In the genomic region with DNA sequence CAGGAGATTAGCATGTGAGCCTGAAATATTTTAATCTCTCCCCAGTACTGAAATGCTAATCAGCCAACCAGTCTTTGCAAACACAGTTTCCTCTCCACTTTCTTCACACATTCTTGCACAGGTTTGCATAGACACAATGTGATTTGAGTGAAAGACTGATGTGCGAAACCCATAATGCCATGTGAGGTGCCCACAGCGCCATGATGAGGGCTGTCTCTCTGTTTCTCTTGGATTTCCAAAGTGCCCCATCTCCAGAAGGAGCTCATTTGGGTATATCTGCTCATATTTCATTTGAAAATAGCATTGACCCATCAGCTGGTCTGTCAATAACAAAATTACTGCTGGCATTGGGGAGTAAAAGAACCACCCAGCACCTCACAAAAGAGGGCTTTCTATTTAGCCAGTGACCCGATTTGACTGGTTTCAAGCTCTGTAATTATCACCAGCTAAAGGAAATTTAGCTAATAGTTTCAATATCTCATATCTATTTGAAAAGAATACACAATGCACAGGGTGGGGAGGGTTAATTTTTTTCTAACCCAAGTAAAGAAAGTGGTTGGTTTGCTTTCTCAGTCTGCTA, we compare ENCODE assay signal across 18 mouse cellular contexts. TPM values are rescaled to one million over a fixed set of nuclear protein-coding genes. Genes with fewer than 3 reads are reported as not detected.
DNase-seq lines count a peak whose midpoint lies in the region; ATAC-seq and TF ChIP-seq lines count a peak whose summit lies in the region.
"Had no signal": no experiment of that assay in that cellular context is flagged by ENCODE, and none has a peak within 500 bp of the region (broad histone marks: within the 10 kb centered on the region; RNA-seq: fewer than 3 reads in every experiment).

No protein-coding gene starts in this region.

- no peaks in the 10 kb centered on the region for H3K36me3 ChIP-seq in heart, embryonic 11.5 days (ENCODE audit: control insufficient read depth, insufficient read depth, low read length)
- H3K36me3 ChIP-seq in liver, embryonic 12.5 days: no peaks in the 10 kb centered on the region
- H3K36me3 ChIP-seq: embryonic facial prominence, embryonic 12.5 days; hindbrain, embryonic 13.5 days had no signal

- no peak for TF ChIP-seq CTCF in cortical plate, adult 2 months (IDR thresholded peaks at IDR 0.05; ENCODE audit: extremely low read depth, insufficient read depth, low read length)

- WGBS in heart, embryonic 11.5 days (ENCODE audit: insufficient replicate concordance): 85% methylated on average over 3 of the region's 3 CpGs
- WGBS in liver, embryonic 12.5 days (ENCODE audit: insufficient replicate concordance): 79% methylated on average over 3 of the region's 3 CpGs

- ATAC-seq in heart, embryonic 11.5 days (replicated peaks; ENCODE audit: insufficient number of reproducible peaks, low FRiP score, low TSS enrichment): no peak
- no peak for ATAC-seq in liver, embryonic 12.5 days
- ATAC-seq: hindbrain, postnatal 0 days had no signal

- no peak overlapping the region for H3K27ac ChIP-seq in heart, embryonic 11.5 days (ENCODE audit: low read depth, low read length)
- H3K27ac ChIP-seq in liver, embryonic 12.5 days: peak overlapping the region; percentile 27; the same call in 1 of the 2 replicates
- H3K27ac ChIP-seq in cortical plate, adult 2 months (ENCODE audit: insufficient read depth, low read length): 0 out of 2 replicates have a peak overlapping the region, but pooled peaks have one; percentile 15
- H3K27ac ChIP-seq: embryonic facial prominence, embryonic 12.5 days; hindbrain, embryonic 13.5 days; hindbrain, postnatal 0 days had no signal

- H3K4me2 ChIP-seq in heart, embryonic 11.5 days: no peak overlapping the region
- H3K4me2 ChIP-seq in liver, embryonic 12.5 days: no peak overlapping the region
- H3K4me2 ChIP-seq: embryonic facial prominence, embryonic 12.5 days; hindbrain, embryonic 13.5 days had no signal

- no peaks in the 10 kb centered on the region for H3K9me3 ChIP-seq in heart, embryonic 11.5 days (replicated peaks; ENCODE audit: control insufficient read depth, low read length)
- H3K9me3 ChIP-seq in liver, embryonic 12.5 days (replicated peaks): no peaks in the 10 kb centered on the region
- H3K9me3 ChIP-seq: embryonic facial prominence, embryonic 12.5 days; hindbrain, embryonic 13.5 days had no signal

- no peak overlapping the region for H3K4me3 ChIP-seq in heart, embryonic 11.5 days (ENCODE audit: low read depth, low read length)
- no peak overlapping the region for H3K4me3 ChIP-seq in liver, embryonic 12.5 days
- no peak overlapping the region for H3K4me3 ChIP-seq in cortical plate, adult 2 months (ENCODE audit: insufficient read depth, low read length)
- H3K4me3 ChIP-seq: embryonic facial prominence, embryonic 12.5 days; hindbrain, embryonic 13.5 days had no signal

- peak; percentile 56 for DNase-seq in heart, adult 11 months
- no peak for DNase-seq in liver
- peak; percentile 62 for DNase-seq in retina, embryonic 14.5 days (ENCODE audit: low spot score)
- DNase-seq in spleen, postnatal 4 days (ENCODE audit: low spot score in 2 of 2): no peak
- DNase-seq in right cerebral cortex, postnatal 36 days (ENCODE audit: low spot score in 2 of 2): no peak
- DNase-seq: adrenal gland, adult 8-10 months; adrenal gland, postnatal 36 days; cerebellum, adult 11 months; cerebellum, adult 8-10 months; cerebellum, postnatal 14 days; gastrocnemius, postnatal 10 days; heart, postnatal 14 days had no signal

- no peak overlapping the region for H3K9ac ChIP-seq in heart, embryonic 11.5 days (ENCODE audit: low read depth, low read length)
- H3K9ac ChIP-seq in liver, embryonic 12.5 days: no peak overlapping the region
- H3K9ac ChIP-seq: embryonic facial prominence, embryonic 12.5 days; hindbrain, embryonic 13.5 days had no signal

- no peak for TF ChIP-seq POLR2A in cortical plate, adult 2 months (IDR thresholded peaks at IDR 0.05; ENCODE audit: extremely low read depth, insufficient read depth, low read length)

- H3K4me1 ChIP-seq in heart, embryonic 11.5 days (ENCODE audit: control insufficient read depth, insufficient read depth, low read length): no peaks in the 10 kb centered on the region
- H3K4me1 ChIP-seq in liver, embryonic 12.5 days: peaks cover 51% of the 10 kb centered on the region
- H3K4me1 ChIP-seq in cortical plate, adult 2 months (ENCODE audit: control insufficient read depth, insufficient read depth, low read length): no peaks in the 10 kb centered on the region
- H3K4me1 ChIP-seq: embryonic facial prominence, embryonic 12.5 days had no signal

- no peaks in the 10 kb centered on the region for H3K27me3 ChIP-seq in heart, embryonic 11.5 days (ENCODE audit: control insufficient read depth, insufficient read depth, low read length)
- no peaks in the 10 kb centered on the region for H3K27me3 ChIP-seq in liver, embryonic 12.5 days (replicated peaks)
- H3K27me3 ChIP-seq: embryonic facial prominence, embryonic 12.5 days had no signal

RNA-seq across cellular contexts. Expression of gene Ssx2ip, which starts 29.8 kb away (rescaled TPM):
- 29.7 and 32.1 TPM in 2 replicates for polyA plus RNA-seq in heart, embryonic 11.5 days (2014; fragmentation: Nextera tagmentation; extraction: Ambion mirVana)
- polyA plus RNA-seq in liver, embryonic 12.5 days (2016; fragmentation: Nextera tagmentation; extraction: Ambion mirVana): 157 TPM in 2 replicates
- polyA plus RNA-seq in cortical plate, adult 2 months (2012; rRNA removed): 40.7 and 41.8 TPM in 2 replicates

Comparison
In these comparisons a context has a peak if more than half of its experiments do, and no peak if none do; other contexts are left out.
1. DNase-seq: peak in heart, adult 11 months (single experiment) and retina, embryonic 14.5 days (single experiment); none in liver (single experiment), spleen, postnatal 4 days (0 of 2) and right cerebral cortex, postnatal 36 days (0 of 2).